Mouse (Mus musculus) thymus, adult 2 months (tissue): Measurements from ENCODE around the gene Gstp2.

Experiments
- CTCF ChIP-seq: fragments of 200-500 bp; IDR thresholded peaks from 2 replicates; pipeline ENCODE4 v1.5.1; 2012; ENCODE audit warnings: mild to moderate bottlenecking, control low read depth, low read length, moderate library complexity, borderline replicate concordance; ENCODE audit not compliant: control insufficient read depth, poor library complexity, insufficient read depth; ENCODE audit errors: extremely low read depth
- POLR2A ChIP-seq: fragments of 200-500 bp; IDR thresholded peaks from 2 replicates; pipeline ENCODE4 v1.6.1; 2012; ENCODE audit warnings: mild to moderate bottlenecking, low read length, control low read depth, moderate library complexity; ENCODE audit not compliant: control insufficient read depth, poor library complexity, insufficient read depth; ENCODE audit errors: extremely low read depth

GRCm38 (mm10) chr19:4014802-4015201 is 31.0 kb downstream of the Gstp2 start:
- TF ChIP-seq CTCF (no peak), POLR2A (no peak)
